ENCODE assay signal across 34 mouse cellular contexts in genomic region chr7:44663546-44663945, GRCm38 (mm10). TPM values are rescaled to one million over a fixed set of nuclear protein-coding genes. Genes with fewer than 3 reads are reported as not detected.
DNase-seq lines count a peak whose midpoint lies in the region; ATAC-seq and TF ChIP-seq lines count a peak whose summit lies in the region.
"Had no signal": no experiment of that assay in that cellular context is flagged by ENCODE, and none has a peak within 500 bp of the region (broad histone marks: within the 10 kb centered on the region; RNA-seq: fewer than 3 reads in every experiment).

No protein-coding gene starts in this region.

- TF ChIP-seq POLR2A in heart, adult 2 months (IDR thresholded peaks at IDR 0.05; ENCODE audit: insufficient read depth, low read depth, low read length), result no peak

- no peaks in the 10 kb centered on the region for H3K27me3 ChIP-seq in lung, embryonic 16.5 days (ENCODE audit: control insufficient read depth, insufficient read depth, low read depth, low read length)
- no peaks in the 10 kb centered on the region for H3K27me3 ChIP-seq in stomach, postnatal 0 days (ENCODE audit: control insufficient read depth, insufficient read depth, low read length)
- no peaks in the 10 kb centered on the region for H3K27me3 ChIP-seq in heart, adult 2 months (ENCODE audit: control insufficient read depth, insufficient read depth, low read length)

- intact Hi-C loops in heart, adult 2 months (cut with DNase I), result no loop called here

- H3K79me2 ChIP-seq in heart, adult 2 months (replicated peaks; ENCODE audit: control insufficient read depth, insufficient read depth, low read length), result no peaks in the 10 kb centered on the region

- H3K9ac ChIP-seq in lung, embryonic 16.5 days (ENCODE audit: low read length), result no peak overlapping the region
- no peak overlapping the region for H3K9ac ChIP-seq in stomach, postnatal 0 days (ENCODE audit: low read length)
- H3K9ac ChIP-seq in heart, adult 2 months (ENCODE audit: low read depth, low read length), result no peak overlapping the region
- H3K9ac ChIP-seq: forebrain, embryonic 12.5 days; hindbrain, embryonic 15.5 days; liver, embryonic 13.5 days had no signal

- WGBS in lung, embryonic 16.5 days, result 59% methylated on average over 5 of the region's 5 CpGs
- WGBS in stomach, postnatal 0 days, result 57% methylated on average over 5 of the region's 5 CpGs
- 74% methylated on average over 5 of the region's 5 CpGs for WGBS in heart, adult 2 months

- H3K4me3 ChIP-seq in lung, embryonic 16.5 days (ENCODE audit: low read length), result no peak overlapping the region
- H3K4me3 ChIP-seq in stomach, postnatal 0 days (ENCODE audit: low read depth, low read length), result no peak overlapping the region
- no peak overlapping the region for H3K4me3 ChIP-seq in heart, adult 2 months
- H3K4me3 ChIP-seq: erythroblast, embryonic 14.5 days; forebrain, embryonic 12.5 days; hindbrain, embryonic 10.5 days; hindbrain, embryonic 15.5 days; liver, embryonic 13.5 days had no signal

- no peak for TF ChIP-seq CTCF in stomach, postnatal 0 days (IDR thresholded peaks at IDR 0.05; ENCODE audit: low read depth)
- no peak for TF ChIP-seq CTCF in heart, adult 2 months (IDR thresholded peaks at IDR 0.05)

- TF ChIP-seq EP300 in stomach, postnatal 0 days (optimal IDR thresholded peaks at IDR 0.05), result no peak
- TF ChIP-seq EP300 in heart, adult 2 months (IDR thresholded peaks at IDR 0.05; ENCODE audit: insufficient read depth, low read depth, low read length), result no peak

- DNase-seq in lung, adult 18-20 months, result peak; percentile 83 to 85
- peak; percentile 87 for DNase-seq in lung, postnatal 36 days
- no peak for DNase-seq in stomach, postnatal 0 days (ENCODE audit: low spot score)
- DNase-seq in spleen, adult 12 weeks (ENCODE audit: low spot score), result no peak
- no peak for DNase-seq in gastrocnemius, adult 8-10 months (ENCODE audit: low spot score in 2 of 2)
- DNase-seq in heart, adult 2 months, result no peak
- DNase-seq: adrenal gland, postnatal 25 days; B cell, adult 2 months; cerebellum, adult 18-20 months; cerebellum, postnatal 14 days; heart, postnatal 14 days; kidney, adult 8-10 months; layer of hippocampus, postnatal 36 days; left cerebral cortex, postnatal 4 days; liver, embryonic 13.5 days; midbrain, embryonic 14.5 days; thymus, postnatal 4 days had no signal

- H3K36me3 ChIP-seq in lung, embryonic 16.5 days (ENCODE audit: control insufficient read depth, insufficient read depth, low read length), result no peaks in the 10 kb centered on the region
- H3K36me3 ChIP-seq in stomach, postnatal 0 days (ENCODE audit: control insufficient read depth, insufficient read depth, low read length), result no peaks in the 10 kb centered on the region
- no peaks in the 10 kb centered on the region for H3K36me3 ChIP-seq in heart, adult 2 months (ENCODE audit: control insufficient read depth, insufficient read depth, low read length)
- H3K36me3 ChIP-seq: forebrain, embryonic 12.5 days; hindbrain, embryonic 10.5 days; hindbrain, embryonic 15.5 days; liver, embryonic 13.5 days had no signal

- peaks cover 13% of the 10 kb centered on the region for H3K4me1 ChIP-seq in lung, embryonic 16.5 days (replicated peaks; ENCODE audit: control insufficient read depth, insufficient read depth, low read length)
- H3K4me1 ChIP-seq in stomach, postnatal 0 days (replicated peaks; ENCODE audit: control insufficient read depth, insufficient read depth), result no peaks in the 10 kb centered on the region
- no peaks in the 10 kb centered on the region for H3K4me1 ChIP-seq in heart, adult 2 months (ENCODE audit: control insufficient read depth, insufficient read depth, low read length)
- H3K4me1 ChIP-seq: forebrain, embryonic 12.5 days; hindbrain, embryonic 15.5 days; liver, embryonic 13.5 days had no signal

- H3K4me2 ChIP-seq in lung, embryonic 16.5 days (ENCODE audit: low read depth, low read length), result no peak overlapping the region
- no peak overlapping the region for H3K4me2 ChIP-seq in stomach, postnatal 0 days (replicated peaks; ENCODE audit: low read depth)
- H3K4me2 ChIP-seq: forebrain, embryonic 12.5 days; hindbrain, embryonic 15.5 days; liver, embryonic 13.5 days had no signal

- ATAC-seq in lung, embryonic 16.5 days (ENCODE audit: low read depth), result peak; percentile 43; the same call in 1 of the 2 replicates
- ATAC-seq in stomach, postnatal 0 days (ENCODE audit: low FRiP score, low TSS enrichment), result no peak
- ATAC-seq: inflammation-experienced regulatory T-cells, adult 6 months had no signal

- peak overlapping the region; percentile 96 for H3K27ac ChIP-seq in lung, embryonic 16.5 days (ENCODE audit: low read length)
- 0 out of 2 replicates have a peak overlapping the region, but pooled peaks have one; percentile 24 for H3K27ac ChIP-seq in stomach, postnatal 0 days (replicated peaks)
- no peak overlapping the region for H3K27ac ChIP-seq in heart, adult 2 months
- H3K27ac ChIP-seq: forebrain, embryonic 12.5 days; hindbrain, embryonic 15.5 days; kidney, postnatal 0 days; liver, embryonic 13.5 days; macrophage had no signal

- H3K9me3 ChIP-seq in lung, embryonic 16.5 days (ENCODE audit: control insufficient read depth, low read length), result peaks cover 3% of the 10 kb centered on the region
- no peaks in the 10 kb centered on the region for H3K9me3 ChIP-seq in stomach, postnatal 0 days (ENCODE audit: control insufficient read depth, low read length)
- H3K9me3 ChIP-seq: forebrain, embryonic 12.5 days; hindbrain, embryonic 10.5 days; hindbrain, embryonic 15.5 days; liver, embryonic 13.5 days had no signal

RNA-seq across cellular contexts. Expression of gene Myh14, which starts 7.1 kb away (rescaled TPM):
- 38.8 and 39.4 TPM in 2 replicates for polyA plus RNA-seq in lung, embryonic 16.5 days (2015; fragmentation: Nextera tagmentation; extraction: Ambion mirVana)
- polyA plus RNA-seq in stomach, postnatal 0 days (2015; fragmentation: Nextera tagmentation; extraction: Ambion mirVana), result 28.1 and 28.4 TPM in 2 replicates
- 10 to 100 TPM; 38.7 to 58.3 (median 42.5) TPM for total RNA-seq in gastrocnemius, adult 8-10 months (2022)
- 10 to 100 TPM; 79.4 to 96.6 TPM for total RNA-seq in heart, adult 2 months (2021)
- 23.1 and 24.8 TPM in 2 replicates for polyA plus RNA-seq in heart, adult 2 months (2012; rRNA removed)
- total RNA-seq: megakaryocyte-erythroid progenitor cell, adult 5-6 weeks; monocyte, adult 5-6 weeks had no signal
- polyA plus RNA-seq: inflammation-experienced regulatory T-cells, adult 6 months; macrophage had no signal

RNA-seq across cellular contexts. Expression of gene Izumo2, which starts 45.0 kb away (rescaled TPM):
- not detected in 2 replicates for polyA plus RNA-seq in lung, embryonic 16.5 days (2015; fragmentation: Nextera tagmentation; extraction: Ambion mirVana)
- polyA plus RNA-seq in stomach, postnatal 0 days (2015; fragmentation: Nextera tagmentation; extraction: Ambion mirVana), result not detected in 2 replicates
- not detected for total RNA-seq in gastrocnemius, adult 8-10 months (2022)
- not detected for total RNA-seq in heart, adult 2 months (2021)
- not detected in 2 replicates for polyA plus RNA-seq in heart, adult 2 months (2012; rRNA removed)
- total RNA-seq: adrenal gland, adult 18-20 months; adrenal gland, postnatal 25 days; heart, postnatal 14 days; layer of hippocampus, postnatal 36 days; left cerebral cortex, postnatal 4 days; megakaryocyte-erythroid progenitor cell, adult 5-6 weeks; monocyte, adult 5-6 weeks had no signal
- polyA plus RNA-seq: cortical plate, adult 2 months; erythroblast, embryonic 14.5 days; forebrain, embryonic 12.5 days; heart, embryonic 14.5 days; hindbrain, embryonic 10.5 days; hindbrain, embryonic 15.5 days; inflammation-experienced regulatory T-cells, adult 6 months; kidney, postnatal 0 days; large intestine, adult 2 months; limb, embryonic 14.5 days; liver, embryonic 13.5 days; macrophage; midbrain, embryonic 14.5 days; neural tube, embryonic 14.5 days; thymus, postnatal 0 days had no signal

Comparison
In these comparisons a context has a peak if more than half of its experiments do, and no peak if none do; other contexts are left out.
1. DNase-seq: peak in lung, adult 18-20 months (2 of 2) and lung, postnatal 36 days (single experiment); none in stomach, postnatal 0 days (single experiment), spleen, adult 12 weeks (single experiment), gastrocnemius, adult 8-10 months (0 of 2) and heart, adult 2 months (0 of 2).